Mouse (Mus musculus) neural tube, embryonic 15.5 days (tissue): ENCODE measurements around the gene Tshz3. TPM values are rescaled to one million over a fixed set of nuclear protein-coding genes. Genes with fewer than 3 reads are reported as not detected.

Source experiments
- ATAC-seq: fragments of 200-750 bp; cut with Nextera tagmentation; 2 replicates; pipeline ENCODE4 v1.8.0; 2017; ENCODE audit warnings: mild to moderate bottlenecking, moderate TSS enrichment, moderate library complexity; ENCODE audit not compliant: low FRiP score
- H3K27ac ChIP-seq: fragments of 300-500 bp; sonication (generic); replicated peaks from 2 replicates; pipeline ENCODE4 v1.5.1; 2015; ENCODE audit warnings: mild to moderate bottlenecking, inconsistent platforms
- H3K27me3 ChIP-seq: fragments of 300-500 bp; sonication (generic); replicated peaks from 2 replicates; pipeline ENCODE4 v1.6.1; 2015; ENCODE audit warnings: inconsistent platforms
- H3K36me3 ChIP-seq: fragments of 300-500 bp; sonication (generic); 2 replicates; pipeline ENCODE4 v1.6.1; 2015; ENCODE audit warnings: inconsistent platforms
- H3K4me1 ChIP-seq: fragments of 300-500 bp; sonication (generic); 2 replicates; pipeline ENCODE4 v1.6.1; 2015; ENCODE audit warnings: inconsistent platforms
- H3K4me2 ChIP-seq: fragments of 300-500 bp; sonication (generic); 2 replicates; pipeline ENCODE4 v1.6.1; 2015; ENCODE audit warnings: inconsistent platforms, mild to moderate bottlenecking, moderate library complexity
- H3K4me3 ChIP-seq: fragments of 300-500 bp; sonication (generic); replicated peaks from 2 replicates; pipeline ENCODE4 v1.5.1; 2015; ENCODE audit warnings: mild to moderate bottlenecking, inconsistent platforms
- H3K9ac ChIP-seq: fragments of 300-500 bp; sonication (generic); replicated peaks from 2 replicates; pipeline ENCODE4 v1.6.1; 2015; ENCODE audit warnings: mild to moderate bottlenecking, inconsistent platforms
- H3K9me3 ChIP-seq: fragments of 300-500 bp; sonication (generic); replicated peaks from 2 replicates; pipeline ENCODE4 v1.6.1; 2016; ENCODE audit warnings: inconsistent platforms
- WGBS: fragments of 180-500 bp; shearing (Covaris S2); methylation state at CpG from one replicate; pipeline ENCODE4 v1.1.7; 2015; ENCODE audit warnings: mixed read lengths; 5-methylcytosine and 5-hydroxymethylcytosine counted together
- polyA plus RNA-seq: library from polyadenylated mRNA; unstranded; fragments of >200 nt; fragmentation: Nextera tagmentation; extraction: Ambion mirVana; gene quantifications from 2 replicates; pipeline ENCODE4 v1.2.1, GENCODE M21; 2015

Gene Tshz3
- polyA plus RNA-seq, 1 experiment from 2014 or later: 62.7 TPM

GRCm38 (mm10) chr7:36687508-36687907, 10.4 kb upstream of the Tshz3 start:
- Histone ChIP-seq H3K36me3 (no peaks in the 10 kb centered on the region), H3K4me1 (peaks cover 25% of the 10 kb centered on the region), H3K4me3 (no peak overlapping the region), H3K9me3 (no peaks in the 10 kb centered on the region), H3K27me3 (peaks cover 11% of the 10 kb centered on the region), H3K27ac (no peak overlapping the region), H3K4me2 (no peak overlapping the region), H3K9ac (no peak overlapping the region)
- ATAC-seq: no peak
- 88% methylated on average over 1 of the region's 1 CpGs for WGBS

DNA sequence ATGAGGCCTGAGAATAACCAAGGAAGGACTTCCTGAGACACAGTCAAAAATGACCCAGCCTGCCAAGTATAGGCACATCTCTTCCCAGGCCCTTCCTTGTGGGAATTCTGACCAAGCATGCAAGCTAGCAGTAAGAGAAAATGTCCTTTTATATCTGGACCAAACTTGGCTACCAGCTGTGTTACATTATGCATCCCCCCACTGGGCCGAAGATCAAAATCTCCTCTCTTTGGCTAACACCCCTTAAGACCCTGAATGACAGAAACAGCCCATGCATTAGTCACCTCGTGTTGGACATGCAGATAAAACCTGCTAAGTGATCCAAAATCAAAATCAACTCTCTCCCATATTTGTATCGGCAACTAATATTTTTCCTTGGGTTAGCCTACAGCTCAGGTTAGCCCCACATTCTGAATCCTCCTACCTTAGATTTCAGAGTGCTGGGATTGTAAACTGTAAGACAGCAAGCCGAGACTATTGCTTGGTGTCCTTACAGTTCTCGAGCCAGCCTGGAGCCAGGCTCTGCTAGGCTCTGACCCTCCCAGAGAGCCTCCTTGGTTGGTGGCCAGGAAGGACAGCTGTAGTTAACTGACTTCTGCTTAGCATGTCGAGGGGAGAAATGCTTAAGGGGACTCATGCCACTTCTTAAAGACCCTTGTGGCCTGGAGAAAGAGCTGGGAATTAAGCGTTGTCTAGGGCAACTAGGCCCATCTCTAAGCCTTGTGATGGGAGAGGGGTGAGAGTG, 8.7 kb upstream of the Tshz3 start:
- H3K27me3 ChIP-seq: peaks cover 22% of the 10 kb centered on the region
- no peak for ATAC-seq
- no peak overlapping the region for H3K9ac ChIP-seq
- H3K4me2 ChIP-seq: no peak overlapping the region
- peaks cover 33% of the 10 kb centered on the region for H3K4me1 ChIP-seq
- H3K4me3 ChIP-seq: no peak overlapping the region
- H3K9me3 ChIP-seq: no peaks in the 10 kb centered on the region
- H3K36me3 ChIP-seq: no peaks in the 10 kb centered on the region
- WGBS: 65% methylated on average over 7 of the region's 7 CpGs
- H3K27ac ChIP-seq: no peak overlapping the region

DNA sequence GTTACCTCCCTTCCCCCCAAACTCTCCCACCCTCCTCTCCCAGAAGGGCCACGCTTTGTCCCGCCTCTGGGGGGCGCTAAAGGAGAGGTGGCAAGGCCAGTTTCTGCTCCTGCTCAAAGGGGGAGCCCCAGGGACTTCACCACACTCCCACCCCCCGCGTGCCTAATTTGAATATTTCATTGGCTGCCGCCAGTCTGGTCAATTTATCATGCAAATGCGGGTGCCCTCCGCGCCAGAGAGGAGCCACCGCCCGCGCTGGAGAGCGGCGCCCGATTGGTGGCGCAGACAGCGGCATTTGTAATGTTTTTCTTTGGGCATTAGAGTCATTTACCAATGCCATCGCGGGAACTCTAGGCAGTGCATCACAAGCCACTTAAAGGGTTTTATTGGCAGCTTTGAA, 7.4 kb upstream of the Tshz3 start:
- H3K4me2 ChIP-seq: peak overlapping the region; percentile 46
- H3K27ac ChIP-seq: no peak overlapping the region
- no peak for ATAC-seq
- WGBS: 0% methylated on average over 19 of the region's 19 CpGs
- no peak overlapping the region for H3K9ac ChIP-seq
- H3K27me3 ChIP-seq: peaks cover 22% of the 10 kb centered on the region
- H3K36me3 ChIP-seq: no peaks in the 10 kb centered on the region
- H3K9me3 ChIP-seq: no peaks in the 10 kb centered on the region
- H3K4me1 ChIP-seq: peaks cover 45% of the 10 kb centered on the region
- H3K4me3 ChIP-seq: no peak overlapping the region; the same call in 1 of the 2 replicates

DNA sequence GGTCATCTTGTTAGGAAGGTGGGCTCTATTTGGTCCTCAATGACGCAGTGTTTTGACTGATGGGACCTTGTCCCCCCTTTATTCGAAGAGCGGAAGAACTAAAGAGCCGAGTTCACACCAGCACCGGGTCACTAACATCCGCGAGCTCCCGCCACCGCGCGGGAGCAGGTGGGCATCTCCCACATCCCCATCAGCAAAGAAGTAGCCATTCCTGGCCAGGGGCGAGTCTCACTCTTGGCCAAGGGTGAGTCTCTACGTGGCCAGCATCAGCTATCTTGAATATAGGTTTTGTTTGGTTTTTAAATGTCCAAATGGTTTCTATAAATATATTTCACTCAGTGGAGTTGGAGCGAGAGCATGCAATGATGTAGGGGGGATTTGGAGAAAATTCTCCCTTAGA, 6.3 kb upstream of the Tshz3 start:
- Histone ChIP-seq H3K36me3 (no peaks in the 10 kb centered on the region), H3K9me3 (no peaks in the 10 kb centered on the region), H3K27ac (no peak overlapping the region), H3K9ac (no peak overlapping the region), H3K27me3 (peaks cover 22% of the 10 kb centered on the region), H3K4me1 (peaks cover 49% of the 10 kb centered on the region), H3K4me3 (peak overlapping the region; percentile 16; the same call in 1 of the 2 replicates), H3K4me2 (peak overlapping the region; percentile 46)
- ATAC-seq: no peak
- 3% methylated on average over 14 of the region's 14 CpGs for WGBS

GRCm38 (mm10) chr7:36692381-36692780, 5.5 kb upstream of the Tshz3 start:
- peaks cover 22% of the 10 kb centered on the region for H3K27me3 ChIP-seq
- no peak overlapping the region for H3K27ac ChIP-seq
- no peaks in the 10 kb centered on the region for H3K9me3 ChIP-seq
- no peak overlapping the region for H3K9ac ChIP-seq
- ATAC-seq: no peak
- WGBS: 13% methylated on average over 5 of the region's 5 CpGs
- peak overlapping the region; percentile 46 for H3K4me2 ChIP-seq
- H3K4me3 ChIP-seq: 0 out of 2 replicates have a peak overlapping the region, but pooled peaks have one; percentile 9
- H3K4me1 ChIP-seq: peaks cover 49% of the 10 kb centered on the region
- H3K36me3 ChIP-seq: no peaks in the 10 kb centered on the region

GRCm38 (mm10) chr7:36693081-36693480, 4.8 kb upstream of the Tshz3 start:
- no peak overlapping the region for H3K4me2 ChIP-seq
- H3K27ac ChIP-seq: no peak overlapping the region
- H3K4me3 ChIP-seq: no peak overlapping the region
- no peaks in the 10 kb centered on the region for H3K36me3 ChIP-seq
- no peak for ATAC-seq
- no peak overlapping the region for H3K9ac ChIP-seq
- H3K27me3 ChIP-seq: peaks cover 22% of the 10 kb centered on the region
- H3K4me1 ChIP-seq: peaks cover 49% of the 10 kb centered on the region
- WGBS: 45% methylated on average over 3 of the region's 3 CpGs
- no peaks in the 10 kb centered on the region for H3K9me3 ChIP-seq

GRCm38 (mm10) chr7:36694642-36695191, 3.2 kb upstream of the Tshz3 start:
- Histone ChIP-seq H3K4me2 (peak overlapping the region; percentile 96), H3K27me3 (peaks cover 18% of the 10 kb centered on the region), H3K36me3 (no peaks in the 10 kb centered on the region), H3K27ac (peak overlapping the region; percentile 96), H3K4me1 (peaks cover 59% of the 10 kb centered on the region), H3K9ac (peak overlapping the region; percentile 84), H3K4me3 (peak overlapping the region; percentile 85), H3K9me3 (no peaks in the 10 kb centered on the region)
- no peak for ATAC-seq
- 17% methylated on average over 7 of the region's 7 CpGs for WGBS

DNA sequence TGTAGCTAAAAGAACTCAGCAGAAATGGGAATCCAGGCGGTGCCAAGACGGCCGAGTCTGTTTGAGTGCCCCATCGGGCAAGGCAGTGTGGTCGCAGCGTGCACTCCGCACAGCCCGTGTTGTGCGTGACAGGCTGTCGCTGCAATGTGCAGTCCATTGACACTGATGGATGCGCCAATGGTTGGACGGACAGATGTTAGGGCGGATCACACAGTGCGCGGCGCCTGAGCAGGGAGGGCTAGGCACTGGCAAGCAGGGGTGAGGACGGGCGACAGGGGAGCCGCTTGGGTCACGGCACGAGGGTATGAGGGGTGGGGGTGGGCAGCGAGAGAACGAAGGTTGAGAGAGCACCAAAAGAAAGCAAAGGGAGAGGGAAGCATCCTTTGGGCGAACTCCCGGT, 2.6 kb upstream of the Tshz3 start:
- Histone ChIP-seq H3K27me3 (peaks cover 16% of the 10 kb centered on the region), H3K9me3 (no peaks in the 10 kb centered on the region), H3K9ac (peak overlapping the region; percentile 84), H3K4me1 (peaks cover 60% of the 10 kb centered on the region), H3K4me2 (peak overlapping the region; percentile 96), H3K36me3 (no peaks in the 10 kb centered on the region), H3K4me3 (peak overlapping the region; percentile 85), H3K27ac (peak overlapping the region; percentile 96)
- WGBS: 1% methylated on average over 25 of the region's 25 CpGs
- no peak for ATAC-seq

GRCm38 (mm10) chr7:36695791-36696241, 2.1 kb upstream of the Tshz3 start:
- Histone ChIP-seq H3K9me3 (no peaks in the 10 kb centered on the region), H3K27ac (peak overlapping the region; percentile 96), H3K4me1 (peaks cover 58% of the 10 kb centered on the region), H3K4me2 (peak overlapping the region; percentile 96), H3K9ac (peak overlapping the region; percentile 84), H3K27me3 (peaks cover 13% of the 10 kb centered on the region), H3K4me3 (peak overlapping the region; percentile 85), H3K36me3 (no peaks in the 10 kb centered on the region)
- ATAC-seq: no peak
- WGBS: under 1% methylated on average over 42 of the region's 42 CpGs

GRCm38 (mm10) chr7:36696406-36697117, 1.4 kb upstream of the Tshz3 start:
- Histone ChIP-seq H3K36me3 (no peaks in the 10 kb centered on the region), H3K4me2 (peak overlapping the region; percentile 96), H3K9me3 (no peaks in the 10 kb centered on the region), H3K27me3 (peaks cover 13% of the 10 kb centered on the region), H3K4me1 (peaks cover 57% of the 10 kb centered on the region), H3K9ac (peak overlapping the region; percentile 84), H3K4me3 (peak overlapping the region; percentile 85), H3K27ac (peak overlapping the region; percentile 96)
- peak; percentile 22; the same call in 1 of the 2 replicates for ATAC-seq
- WGBS: under 1% methylated on average over 62 of the region's 62 CpGs

GRCm38 (mm10) chr7:36697118-36697855, 631 bp upstream of the Tshz3 start:
- Histone ChIP-seq H3K4me3 (peak overlapping the region; percentile 85), H3K36me3 (no peaks in the 10 kb centered on the region), H3K27ac (peak overlapping the region; percentile 96), H3K4me1 (peaks cover 54% of the 10 kb centered on the region), H3K9me3 (no peaks in the 10 kb centered on the region), H3K9ac (peak overlapping the region; percentile 84), H3K27me3 (peaks cover 13% of the 10 kb centered on the region; the same call in 1 of the 2 replicates), H3K4me2 (peak overlapping the region; percentile 96)
- peak; percentile 84 for ATAC-seq
- under 1% methylated on average over 34 of the region's 62 CpGs for whole genome bisulfite sequencing
